16 mouse cellular contexts compared by ENCODE assay signal in genomic region chr7:132775922-132776321, GRCm38 (mm10). TPM values are rescaled to one million over a fixed set of nuclear protein-coding genes. Genes with fewer than 3 reads are reported as not detected.
DNase-seq lines count a peak whose midpoint lies in the region; ATAC-seq and TF ChIP-seq lines count a peak whose summit lies in the region.
"Had no signal": no experiment of that assay in that cellular context is flagged by ENCODE, and none has a peak within 500 bp of the region (broad histone marks: within the 10 kb centered on the region; RNA-seq: fewer than 3 reads in every experiment).

No protein-coding gene starts in this region.

- WGBS in heart, postnatal 0 days = 91% methylated on average over 10 of the region's 10 CpGs
- 77% methylated on average over 10 of the region's 10 CpGs for WGBS in bone marrow, adult 2 months
- 73% methylated on average over 10 of the region's 10 CpGs for WGBS in liver, embryonic 15.5 days (ENCODE audit: insufficient replicate concordance)
- WGBS in hindbrain, embryonic 11.5 days = 94% methylated on average over 10 of the region's 10 CpGs

- H3K27ac ChIP-seq in heart, postnatal 0 days (ENCODE audit: low read depth) = peak overlapping the region; percentile 71
- H3K27ac ChIP-seq in bone marrow, adult 2 months (ENCODE audit: control insufficient read depth, insufficient read depth, low read depth, low read length, poor library complexity) = peak overlapping the region; percentile 58
- H3K27ac ChIP-seq in brown adipose tissue, adult 24 weeks (replicated peaks; ENCODE audit: low read depth, low read length) = peak overlapping the region; percentile 90
- peak overlapping the region; percentile 98 for H3K27ac ChIP-seq in liver, embryonic 15.5 days (replicated peaks)
- H3K27ac ChIP-seq in hindbrain, embryonic 11.5 days (ENCODE audit: low read depth, low read length) = no peak overlapping the region
- H3K27ac ChIP-seq: embryonic facial prominence, embryonic 12.5 days; heart, embryonic 13.5 days; hindbrain, embryonic 10.5 days; lung, embryonic 15.5 days; midbrain, embryonic 12.5 days; neural tube, embryonic 13.5 days had no signal

- H3K9ac ChIP-seq in heart, postnatal 0 days (replicated peaks; ENCODE audit: low read depth, low read length) = no peak overlapping the region; the same call in 1 of the 2 replicates
- H3K9ac ChIP-seq in liver, embryonic 15.5 days = peak overlapping the region; percentile 65
- no peak overlapping the region for H3K9ac ChIP-seq in hindbrain, embryonic 11.5 days (ENCODE audit: low read depth, low read length)
- H3K9ac ChIP-seq: embryonic facial prominence, embryonic 12.5 days; forebrain, postnatal 0 days; lung, embryonic 15.5 days; midbrain, embryonic 12.5 days; neural tube, embryonic 13.5 days had no signal

- no peak for DNase-seq in heart, postnatal 0 days (ENCODE audit: low spot score)
- DNase-seq in heart, postnatal 10 days = no peak
- DNase-seq in hindbrain, embryonic 11.5 days (ENCODE audit: low spot score) = no peak
- no peak for DNase-seq in left cerebral cortex, postnatal 36 days (ENCODE audit: low spot score in 2 of 2)
- DNase-seq: cerebellum, adult 9-11 months; forebrain, postnatal 0 days; right cerebral cortex, adult 18-20 months had no signal

- TF ChIP-seq EP300 in heart, postnatal 0 days (IDR thresholded peaks at IDR 0.05; ENCODE audit: low read depth) = no peak

- no peak for ATAC-seq in heart, postnatal 0 days (ENCODE audit: insufficient read depth, low read depth)
- no peak for ATAC-seq in liver, embryonic 15.5 days (ENCODE audit: insufficient read depth)
- no peak for ATAC-seq in hindbrain, embryonic 11.5 days (ENCODE audit: low FRiP score)
- ATAC-seq: forebrain, postnatal 0 days had no signal

- no peak overlapping the region; the same call in 1 of the 2 replicates for H3K4me2 ChIP-seq in heart, postnatal 0 days (ENCODE audit: low read depth, low read length)
- H3K4me2 ChIP-seq in liver, embryonic 15.5 days = peak overlapping the region; percentile 74
- no peak overlapping the region for H3K4me2 ChIP-seq in hindbrain, embryonic 11.5 days (replicated peaks; ENCODE audit: low read depth, low read length)
- H3K4me2 ChIP-seq: embryonic facial prominence, embryonic 12.5 days; lung, embryonic 15.5 days; midbrain, embryonic 12.5 days; neural tube, embryonic 13.5 days had no signal

- H3K4me1 ChIP-seq in heart, postnatal 0 days (ENCODE audit: control insufficient read depth, insufficient read depth) = peaks cover 67% of the 10 kb centered on the region
- H3K4me1 ChIP-seq in bone marrow, adult 2 months (ENCODE audit: control insufficient read depth, insufficient read depth, low read length) = peaks cover 3% of the 10 kb centered on the region; the same call in 1 of the 2 replicates
- H3K4me1 ChIP-seq in brown adipose tissue, adult 24 weeks (ENCODE audit: control insufficient read depth, insufficient read depth, insufficient read length, low read length) = peaks cover 67% of the 10 kb centered on the region
- peaks cover 83% of the 10 kb centered on the region for H3K4me1 ChIP-seq in liver, embryonic 15.5 days (replicated peaks)
- H3K4me1 ChIP-seq in hindbrain, embryonic 11.5 days (replicated peaks; ENCODE audit: control insufficient read depth, insufficient read depth, low read length) = peaks cover 3% of the 10 kb centered on the region; the same call in 1 of the 2 replicates

- no peak overlapping the region for H3K4me3 ChIP-seq in heart, postnatal 0 days (ENCODE audit: low read depth, low read length)
- peak overlapping the region; percentile 73 for H3K4me3 ChIP-seq in bone marrow, adult 2 months (replicated peaks; ENCODE audit: control insufficient read depth, low read depth, low read length)
- peak overlapping the region; percentile 47 for H3K4me3 ChIP-seq in brown adipose tissue, adult 24 weeks (ENCODE audit: insufficient read depth, low read depth, low read length)
- H3K4me3 ChIP-seq in liver, embryonic 15.5 days (replicated peaks) = peak overlapping the region; percentile 69
- H3K4me3 ChIP-seq in hindbrain, embryonic 11.5 days (ENCODE audit: low read depth, low read length) = no peak overlapping the region
- H3K4me3 ChIP-seq: embryonic facial prominence, embryonic 12.5 days; heart, embryonic 13.5 days; hindbrain, embryonic 10.5 days; lung, embryonic 15.5 days; midbrain, embryonic 12.5 days; neural tube, embryonic 13.5 days had no signal

- H3K9me3 ChIP-seq in heart, postnatal 0 days (replicated peaks; ENCODE audit: control insufficient read depth, low read length) = no peaks in the 10 kb centered on the region
- H3K9me3 ChIP-seq in liver, embryonic 15.5 days (replicated peaks) = no peaks in the 10 kb centered on the region
- no peaks in the 10 kb centered on the region for H3K9me3 ChIP-seq in hindbrain, embryonic 11.5 days (ENCODE audit: control insufficient read depth, low read length)
- H3K9me3 ChIP-seq: embryonic facial prominence, embryonic 12.5 days; heart, embryonic 13.5 days; hindbrain, embryonic 10.5 days; lung, embryonic 15.5 days; midbrain, embryonic 12.5 days; neural tube, embryonic 13.5 days had no signal

- intact Hi-C loops in heart, postnatal 10 days (cut with DNase I) = no loop called here
- intact Hi-C loops in left cerebral cortex, postnatal 36 days (cut with DNase I) = no loop called here

- H3K27me3 ChIP-seq in heart, postnatal 0 days (ENCODE audit: control insufficient read depth, insufficient read depth, low read length) = no peaks in the 10 kb centered on the region
- no peaks in the 10 kb centered on the region for H3K27me3 ChIP-seq in liver, embryonic 15.5 days
- H3K27me3 ChIP-seq in hindbrain, embryonic 11.5 days (ENCODE audit: control insufficient read depth, insufficient read depth, low read length) = no peaks in the 10 kb centered on the region
- H3K27me3 ChIP-seq: embryonic facial prominence, embryonic 12.5 days; heart, embryonic 13.5 days; lung, embryonic 15.5 days; midbrain, embryonic 12.5 days; neural tube, embryonic 13.5 days had no signal

- no peak for TF ChIP-seq CTCF in heart, postnatal 0 days (IDR thresholded peaks at IDR 0.05; ENCODE audit: low read depth)
- TF ChIP-seq CTCF in bone marrow, adult 2 months (IDR thresholded peaks at IDR 0.05; ENCODE audit: control insufficient read depth, insufficient read depth, low read length) = no peak

- TF ChIP-seq POLR2A in bone marrow, adult 2 months (IDR thresholded peaks at IDR 0.05; ENCODE audit: borderline replicate concordance, control insufficient read depth, low read depth, low read length) = no peak

- peaks cover 17% of the 10 kb centered on the region; the same call in 1 of the 2 replicates for H3K36me3 ChIP-seq in heart, postnatal 0 days (replicated peaks; ENCODE audit: control insufficient read depth, insufficient read depth, low read length)
- H3K36me3 ChIP-seq in liver, embryonic 15.5 days (replicated peaks) = peaks cover 25% of the 10 kb centered on the region
- H3K36me3 ChIP-seq in hindbrain, embryonic 11.5 days (ENCODE audit: control insufficient read depth, insufficient read depth, low read length) = no peaks in the 10 kb centered on the region

RNA-seq across cellular contexts. Expression of gene Fam53b, which starts 37.8 kb away (rescaled TPM):
- total RNA-seq in heart, postnatal 0 days (2014; rRNA removed; ENCODE audit: low replicate concordance) = 18.6 and 28.6 TPM in 2 replicates
- 11.4 and 13.1 TPM in 2 replicates for polyA plus RNA-seq in heart, postnatal 0 days (2015; fragmentation: Nextera tagmentation; extraction: Ambion mirVana)
- total RNA-seq in heart, postnatal 10 days (2021) = 10 to 100 TPM; 35.5 to 46.0 TPM
- polyA plus RNA-seq in bone marrow, adult 2 months (2011; ENCODE audit: insufficient read depth, insufficient read length, low replicate concordance, missing spikeins) = 43.2 and 51.4 TPM in 2 replicates
- polyA plus RNA-seq in brown adipose tissue, adult 24 weeks (2012; ENCODE audit: insufficient read depth, insufficient read length, missing spikeins) = 44.1 and 50.2 TPM in 2 replicates
- 25.5 and 28.0 TPM in 2 replicates for polyA plus RNA-seq in liver, embryonic 15.5 days (2015; fragmentation: Nextera tagmentation; extraction: Ambion mirVana)
- polyA plus RNA-seq in hindbrain, embryonic 11.5 days (2014; fragmentation: Nextera tagmentation; extraction: Ambion mirVana) = 16.9 and 17.0 TPM in 2 replicates
- total RNA-seq in left cerebral cortex, postnatal 36 days (2021) = 10 to 100 TPM; 50.9 to 61.0 TPM

Comparison
In these comparisons a context has a peak if more than half of its experiments do, and no peak if none do; other contexts are left out.
1. H3K4me3 ChIP-seq: peak in bone marrow, adult 2 months (single experiment), brown adipose tissue, adult 24 weeks (single experiment) and liver, embryonic 15.5 days (single experiment); none in heart, postnatal 0 days (single experiment) and hindbrain, embryonic 11.5 days (single experiment).